Mouse (Mus musculus) myocyte (in vitro differentiated cells): Measurements from ENCODE around the gene Enah. TPM values are rescaled to one million over a fixed set of nuclear protein-coding genes. Genes with fewer than 3 reads are reported as not detected.

ENCODE experiments used
- H3K27me3 ChIP-seq: one replicate; pipeline ENCODE4 v1.6.1; 2011; ENCODE audit not compliant: control insufficient read depth, insufficient read depth, insufficient read length
- H3K36me3 ChIP-seq: one replicate; pipeline ENCODE4 v1.6.1; 2011; ENCODE audit not compliant: control insufficient read depth, insufficient read depth
- H3K4me2 ChIP-seq: one replicate; pipeline ENCODE4 v1.6.1; 2011; ENCODE audit warnings: low read depth, control low read depth
- H3K4me3 ChIP-seq: one replicate; pipeline ENCODE4 v1.5.1; 2011; ENCODE audit warnings: mild to moderate bottlenecking, control low read depth, moderate library complexity
- H3K79me2 ChIP-seq: one replicate; pipeline ENCODE4 v1.6.1; 2011; ENCODE audit not compliant: control insufficient read depth, insufficient read depth
- H3ac ChIP-seq: one replicate; pipeline ENCODE4 v1.6.1; 2011; ENCODE audit not compliant: control insufficient read depth, insufficient read length
- CEBPB ChIP-seq: IDR thresholded peaks from 2 replicates; pipeline ENCODE4 v1.6.1; 2011; ENCODE audit warnings: mild to moderate bottlenecking, moderate library complexity; ENCODE audit not compliant: poor library complexity, insufficient read depth, severe bottlenecking
- E2F4 ChIP-seq: IDR thresholded peaks from one replicate; pipeline ENCODE4 v1.6.1; 2011; ENCODE audit warnings: mild to moderate bottlenecking, control low read depth, moderate library complexity; ENCODE audit not compliant: insufficient read depth
- MAX ChIP-seq: IDR thresholded peaks from one replicate; pipeline ENCODE4 v1.6.1; 2011; ENCODE audit warnings: low read depth, mild to moderate bottlenecking, control low read depth
- MYOD1 ChIP-seq, 3 experiments: IDR thresholded peaks; one replicate each; pipeline ENCODE4 v1.6.1; 2011; ENCODE audit warnings: control low read depth in 2 of 3, low read depth in 2 of 3, mild to moderate bottlenecking in 2 of 3, moderate library complexity in 1 of 3; ENCODE audit not compliant: insufficient read length in 2 of 3, control insufficient read depth in 1 of 3
- MYOG ChIP-seq, 3 experiments: IDR thresholded peaks; one replicate each; pipeline ENCODE4 v1.6.1; 2011; ENCODE audit warnings: control low read depth in 2 of 3, low read depth in 2 of 3, mild to moderate bottlenecking in 2 of 3; ENCODE audit not compliant: insufficient read length in 2 of 3, control insufficient read depth in 1 of 3, insufficient read depth in 1 of 3
- POLR2A ChIP-seq: IDR thresholded peaks from one replicate; pipeline ENCODE4 v1.6.1; 2011; ENCODE audit warnings: low read depth, mild to moderate bottlenecking, control low read depth, moderate library complexity; ENCODE audit not compliant: insufficient read length
- POLR2AphosphoS2 ChIP-seq: IDR thresholded peaks from one replicate; pipeline ENCODE4 v1.6.1; 2011; ENCODE audit warnings: low read depth, control low read depth; ENCODE audit not compliant: insufficient read length
- REST ChIP-seq: IDR thresholded peaks from one replicate; pipeline ENCODE4 v1.6.1; 2011; ENCODE audit warnings: mild to moderate bottlenecking, control low read depth, moderate library complexity; ENCODE audit not compliant: insufficient read depth, insufficient read length
- SRF ChIP-seq: IDR thresholded peaks from one replicate; pipeline ENCODE4 v1.6.1; 2011; ENCODE audit warnings: low read depth; ENCODE audit not compliant: control insufficient read depth, insufficient read length
- TCF12 ChIP-seq: IDR thresholded peaks from one replicate; pipeline ENCODE4 v1.6.1; 2011; ENCODE audit warnings: mild to moderate bottlenecking, control low read depth; ENCODE audit not compliant: poor library complexity, insufficient read depth, severe bottlenecking
- TCF3 ChIP-seq: IDR thresholded peaks from one replicate; pipeline ENCODE4 v1.6.1; 2011; ENCODE audit warnings: low read depth, control low read depth; ENCODE audit not compliant: insufficient read length
- USF1 ChIP-seq: IDR thresholded peaks from one replicate; pipeline ENCODE4 v1.6.1; 2011; ENCODE audit warnings: low read depth, mild to moderate bottlenecking, control low read depth, moderate library complexity
- polyA plus RNA-seq: library from polyadenylated mRNA; unstranded; fragments of >200 nt; fragmentation: generic; extraction: Trizol; gene quantifications from one replicate; pipeline ENCODE4 v1.2.1, GENCODE M21; 2012; ENCODE audit warnings: missing spikeins

Enah gene
- polyA plus RNA-seq, 1 experiment = 72.9 TPM

DNA sequence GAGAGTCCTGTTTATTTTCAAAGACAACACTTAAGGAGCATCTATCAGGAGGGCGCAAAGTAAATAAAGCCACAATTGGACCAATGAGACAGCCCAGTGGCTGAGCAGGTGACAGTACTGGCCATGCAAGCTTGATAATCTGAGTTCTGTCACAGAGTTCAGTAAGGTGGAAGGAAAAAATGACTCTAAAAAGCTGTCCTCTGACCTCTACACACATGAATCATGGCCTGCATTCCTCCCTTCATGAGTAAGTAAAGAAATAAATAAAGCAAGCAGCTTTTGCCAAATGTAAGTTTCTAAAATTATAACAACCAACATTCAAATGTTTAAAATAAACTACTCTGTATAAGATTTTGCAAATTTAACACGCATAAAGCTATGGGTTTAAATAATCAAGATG, 35.0 kb downstream of the Enah start:
- no peak overlapping the region for H3ac ChIP-seq
- H3K79me2 ChIP-seq = peaks cover 59% of the 10 kb centered on the region
- H3K27me3 ChIP-seq = no peaks in the 10 kb centered on the region
- no peak overlapping the region for H3K4me3 ChIP-seq
- H3K4me2 ChIP-seq = no peak overlapping the region
- no peak for TF ChIP-seq REST
- TF ChIP-seq POLR2A = no peak
- no peak for TF ChIP-seq E2F4
- no peak for TF ChIP-seq MYOD1 (IDR thresholded peaks at IDR 0.05; ENCODE audit: control insufficient read depth in 1 of 3, insufficient read length in 2 of 3, low read depth in 2 of 3)
- TF ChIP-seq POLR2AphosphoS2 = no peak
- TF ChIP-seq TCF3 = no peak
- TF ChIP-seq SRF = no peak
- no peak for TF ChIP-seq MYOG (IDR thresholded peaks at IDR 0.05; ENCODE audit: control insufficient read depth in 1 of 3, insufficient read depth in 1 of 3, insufficient read length in 2 of 3, low read depth in 2 of 3)
- no peak for TF ChIP-seq CEBPB
- TF ChIP-seq MAX = no peak
- no peak for TF ChIP-seq TCF12
- TF ChIP-seq USF1 = no peak
- H3K36me3 ChIP-seq = no peaks in the 10 kb centered on the region

- Histone ChIP-seq H3K4me3 (no peak overlapping the region), H3ac (no peak overlapping the region), H3K4me2 (no peak overlapping the region), H3K27me3 (no peaks in the 10 kb centered on the region), H3K36me3 (no peaks in the 10 kb centered on the region), H3K79me2 (peaks cover 61% of the 10 kb centered on the region)
- TF ChIP-seq E2F4 = no peak
- TF ChIP-seq TCF3 = no peak
- no peak for TF ChIP-seq REST
- TF ChIP-seq USF1 = no peak
- TF ChIP-seq POLR2AphosphoS2 = no peak
- TF ChIP-seq CEBPB = no peak
- no peak for TF ChIP-seq MAX
- no peak for TF ChIP-seq MYOG (IDR thresholded peaks at IDR 0.05; ENCODE audit: control insufficient read depth in 1 of 3, insufficient read depth in 1 of 3, insufficient read length in 2 of 3, low read depth in 2 of 3)
- TF ChIP-seq POLR2A = no peak
- no peak for TF ChIP-seq MYOD1 (IDR thresholded peaks at IDR 0.05; ENCODE audit: control insufficient read depth in 1 of 3, insufficient read length in 2 of 3, low read depth in 2 of 3)
- TF ChIP-seq TCF12 = no peak
- no peak for TF ChIP-seq SRF
These were observed 39.6 kb downstream of the Enah start for GRCm38 (mm10) chr1:181980017-181980719.

DNA sequence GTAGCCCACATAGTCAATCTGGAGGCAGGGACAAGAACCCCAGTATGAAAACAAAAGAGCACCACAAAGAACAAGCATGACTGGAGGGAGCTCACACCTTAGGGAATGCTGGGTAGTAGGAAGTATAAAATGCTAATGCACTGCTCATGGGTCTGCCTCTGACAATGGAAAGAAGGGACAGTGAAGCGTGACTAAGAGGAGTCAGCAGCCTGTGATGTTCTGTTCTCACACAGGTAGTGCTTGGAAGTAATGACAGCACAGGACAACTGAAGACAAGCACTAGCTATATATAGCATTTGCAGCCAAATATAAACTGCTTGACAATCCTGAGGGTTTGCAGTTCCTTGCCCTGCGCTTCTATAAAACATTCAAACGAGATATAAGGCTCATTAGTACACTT, 44.3 kb downstream of the Enah start:
- Histone ChIP-seq H3K79me2 (peaks cover 64% of the 10 kb centered on the region), H3K27me3 (no peaks in the 10 kb centered on the region), H3ac (no peak overlapping the region), H3K4me3 (no peak overlapping the region), H3K36me3 (no peaks in the 10 kb centered on the region), H3K4me2 (no peak overlapping the region)
- no peak for TF ChIP-seq TCF12
- TF ChIP-seq USF1 = no peak
- no peak for TF ChIP-seq POLR2A
- no peak for TF ChIP-seq MYOD1 (IDR thresholded peaks at IDR 0.05; ENCODE audit: control insufficient read depth in 1 of 3, insufficient read length in 2 of 3, low read depth in 2 of 3)
- TF ChIP-seq MAX = no peak
- no peak for TF ChIP-seq CEBPB

- Histone ChIP-seq H3ac (no peak overlapping the region), H3K27me3 (no peaks in the 10 kb centered on the region), H3K79me2 (peaks cover 65% of the 10 kb centered on the region), H3K4me3 (no peak overlapping the region), H3K4me2 (no peak overlapping the region), H3K36me3 (no peaks in the 10 kb centered on the region)
- no peak for TF ChIP-seq E2F4
These were observed 44.9 kb downstream of the Enah start for GRCm38 (mm10) chr1:181974897-181975296.

DNA sequence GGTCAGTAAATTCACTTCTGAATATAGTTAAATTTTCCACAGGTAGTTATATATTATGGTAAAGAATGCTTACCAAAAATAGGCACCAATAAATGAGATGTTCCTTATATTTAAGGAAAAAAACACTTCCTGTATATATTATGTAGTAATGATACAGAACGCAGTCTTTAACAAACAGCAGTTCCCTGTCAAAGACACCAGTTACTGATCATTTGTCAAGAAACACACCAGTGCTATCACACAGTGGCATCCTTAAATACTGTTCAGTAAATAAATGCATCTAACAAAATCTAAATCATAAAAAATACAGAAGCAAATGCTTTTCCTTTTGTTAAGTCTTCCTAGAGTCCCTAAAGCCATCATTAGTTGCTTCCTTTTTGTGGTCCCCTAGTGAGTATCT, 54.5 kb downstream of the Enah start:
- no peak overlapping the region for H3K4me3 ChIP-seq
- H3K36me3 ChIP-seq = no peaks in the 10 kb centered on the region
- peaks cover 22% of the 10 kb centered on the region for H3K79me2 ChIP-seq
- TF ChIP-seq TCF3 (no peak), TCF12 (no peak), MYOG (IDR thresholded peaks at IDR 0.05; ENCODE audit: control insufficient read depth in 1 of 3, insufficient read depth in 1 of 3, insufficient read length in 2 of 3, low read depth in 2 of 3) (no peak), POLR2A (no peak), SRF (no peak), USF1 (no peak), MAX (no peak), CEBPB (no peak), POLR2AphosphoS2 (no peak), E2F4 (no peak), MYOD1 (IDR thresholded peaks at IDR 0.05; ENCODE audit: control insufficient read depth in 1 of 3, insufficient read length in 2 of 3, low read depth in 2 of 3) (no peak), REST (no peak)
- no peak overlapping the region for H3K4me2 ChIP-seq
- no peak overlapping the region for H3ac ChIP-seq
- H3K27me3 ChIP-seq = no peaks in the 10 kb centered on the region
